Mouse (Mus musculus) heart, postnatal 0 days (tissue): ENCODE data around the gene Ntn1.

Experiments used
- CTCF ChIP-seq: IDR thresholded peaks from 2 replicates; pipeline ENCODE4 v1.5.1; 2016; ENCODE audit warnings: antibody characterized with exemption, control low read depth, low read depth
- EP300 ChIP-seq: IDR thresholded peaks from 2 replicates; pipeline ENCODE4 v1.6.1; 2016; ENCODE audit warnings: antibody characterized with exemption, low read depth

- TF ChIP-seq CTCF (no peak), EP300 (no peak)
These were observed 26.5 kb upstream of the Ntn1 start for GRCm38 (mm10) chr11:68427083-68427570.
